Mouse (Mus musculus) embryonic facial prominence, embryonic 14.5 days (tissue): ENCODE data around the gene Gm5478. TPM values are rescaled to one million over a fixed set of nuclear protein-coding genes. Genes with fewer than 3 reads are reported as not detected.

ENCODE experiments used
- microRNA-seq: library from miRNA; unstranded; fragments of <30 nt; microRNA quantifications from one replicate; pipeline ENCODE4, GENCODE M21; 2016; ENCODE audit warnings: borderline number of aligned reads
- polyA plus RNA-seq: library from polyadenylated mRNA; unstranded; fragments of >200 nt; fragmentation: Nextera tagmentation; extraction: Ambion mirVana; gene quantifications from 2 replicates; pipeline ENCODE4 v1.2.1, GENCODE M21; 2014

Gene Gm5478
- polyA plus RNA-seq, 1 experiment from 2014 or later = not detected

Small RNAs within 50 kb of the gene (microRNA-seq; reads per million reads assigned to microRNA genes)
- gene Gm44342 (not detected), gene Gm44383 (not detected), gene Gm44479 (not detected)

Other genes with a start within 250 kb of the Gm5478 start
- 25.1 and 33.0 TPM in 2 replicates for gene Krt7, start 236.3 kb downstream of the Gm5478 start, polyA plus RNA-seq
- 0.43 and 0.86 TPM in 2 replicates for gene Krt87, start 208.6 kb downstream of the Gm5478 start, polyA plus RNA-seq
- gene Krt88, start 199.6 kb downstream of the Gm5478 start, polyA plus RNA-seq = not detected in 2 replicates
- gene Krt81, start 183.6 kb downstream of the Gm5478 start, polyA plus RNA-seq = not detected in 2 replicates
- 0.10 and 0.22 TPM in 2 replicates for gene Krt86, start 173.9 kb downstream of the Gm5478 start, polyA plus RNA-seq
- gene Krt83, start 155.9 kb downstream of the Gm5478 start, polyA plus RNA-seq = 0.26 TPM in 1 of 2 replicates, not detected in the other
- gene Gm49425, start 130.1 kb downstream of the Gm5478 start, polyA plus RNA-seq = 1.6 and 1.8 TPM in 2 replicates
- not detected in 2 replicates for gene Krt84, start 114.6 kb downstream of the Gm5478 start, polyA plus RNA-seq
- 0.09 and 0.10 TPM in 2 replicates for gene Krt82, start 96.7 kb downstream of the Gm5478 start, polyA plus RNA-seq
- gene Krt90, start 84.4 kb downstream of the Gm5478 start, polyA plus RNA-seq = 0.31 and 0.50 TPM in 2 replicates
- gene Krt75, start 73.5 kb downstream of the Gm5478 start, polyA plus RNA-seq = 2.2 and 2.3 TPM in 2 replicates
- not detected in 2 replicates for gene Gm5414, start 19.2 kb downstream of the Gm5478 start, polyA plus RNA-seq
- 0.16 and 1.2 TPM in 2 replicates for gene Krt6b, start 32.9 kb upstream of the Gm5478 start, polyA plus RNA-seq
- gene Krt6a, start 46.9 kb upstream of the Gm5478 start, polyA plus RNA-seq = 34.9 and 120 TPM in 2 replicates
- gene Krt5, start 65.5 kb upstream of the Gm5478 start, polyA plus RNA-seq = 142 and 153 TPM in 2 replicates
- gene Krt71, start 95.7 kb upstream of the Gm5478 start, polyA plus RNA-seq = 9.3 and 14.3 TPM in 2 replicates
- gene Krt72, start 139.1 kb upstream of the Gm5478 start, polyA plus RNA-seq = 0.51 and 0.81 TPM in 2 replicates
- gene Krt73, start 155.0 kb upstream of the Gm5478 start, polyA plus RNA-seq = 3.3 and 3.4 TPM in 2 replicates
- 0.10 TPM in 1 of 2 replicates, not detected in the other for gene Krt2, start 170.8 kb upstream of the Gm5478 start, polyA plus RNA-seq
- gene Krt1, start 203.4 kb upstream of the Gm5478 start, polyA plus RNA-seq = 67.2 and 111 TPM in 2 replicates
- 14.6 and 20.3 TPM in 2 replicates for gene Krt77, start 222.3 kb upstream of the Gm5478 start, polyA plus RNA-seq
- gene Krt76, start 245.5 kb upstream of the Gm5478 start, polyA plus RNA-seq = 0.31 and 0.68 TPM in 2 replicates